Mouse (Mus musculus) midbrain, embryonic 12.5 days (tissue): ENCODE measurements at regions not wholly inside any gene's neighbourhood (a gene's known extent, or its start where the extent isn't known, plus 50 kb on each side); places are given as distances from the start of the nearest gene placed in this dataset.

Experiments
- ATAC-seq: fragments of 200-750 bp; cut with Nextera tagmentation; 2 replicates; pipeline ENCODE4 v1.8.0; 2017; ENCODE audit warnings: low read depth, moderate TSS enrichment, moderate library complexity; ENCODE audit not compliant: low FRiP score
- H3K27ac ChIP-seq: fragments of 300-500 bp; sonication (generic); replicated peaks from 2 replicates; pipeline ENCODE4 v1.5.1; 2016; ENCODE audit warnings: mild to moderate bottlenecking
- H3K27me3 ChIP-seq: fragments of 300-500 bp; sonication (generic); 2 replicates; pipeline ENCODE4 v1.6.1; 2016; ENCODE audit warnings: mild to moderate bottlenecking
- H3K36me3 ChIP-seq: fragments of 300-500 bp; sonication (generic); 2 replicates; pipeline ENCODE4 v1.6.1; 2016
- H3K4me1 ChIP-seq: fragments of 300-500 bp; sonication (generic); 2 replicates; pipeline ENCODE4 v1.6.1; 2016
- H3K4me2 ChIP-seq: fragments of 300-500 bp; sonication (generic); replicated peaks from 2 replicates; pipeline ENCODE4 v1.6.1; 2016; ENCODE audit warnings: mild to moderate bottlenecking, moderate library complexity
- H3K4me3 ChIP-seq: fragments of 300-500 bp; sonication (generic); 2 replicates; pipeline ENCODE4 v1.5.1; 2016; ENCODE audit warnings: mild to moderate bottlenecking
- H3K9ac ChIP-seq: fragments of 300-500 bp; sonication (generic); replicated peaks from 2 replicates; pipeline ENCODE4 v1.6.1; 2016; ENCODE audit warnings: mild to moderate bottlenecking, moderate library complexity
- H3K9me3 ChIP-seq: fragments of 300-500 bp; sonication (generic); 2 replicates; pipeline ENCODE4 v1.6.1; 2016; ENCODE audit warnings: mild to moderate bottlenecking
- WGBS: fragments of 180-500 bp; shearing (Covaris S2); methylation state at CpG from one replicate; pipeline ENCODE4 v1.1.7; 2016; 5-methylcytosine and 5-hydroxymethylcytosine counted together

DNA sequence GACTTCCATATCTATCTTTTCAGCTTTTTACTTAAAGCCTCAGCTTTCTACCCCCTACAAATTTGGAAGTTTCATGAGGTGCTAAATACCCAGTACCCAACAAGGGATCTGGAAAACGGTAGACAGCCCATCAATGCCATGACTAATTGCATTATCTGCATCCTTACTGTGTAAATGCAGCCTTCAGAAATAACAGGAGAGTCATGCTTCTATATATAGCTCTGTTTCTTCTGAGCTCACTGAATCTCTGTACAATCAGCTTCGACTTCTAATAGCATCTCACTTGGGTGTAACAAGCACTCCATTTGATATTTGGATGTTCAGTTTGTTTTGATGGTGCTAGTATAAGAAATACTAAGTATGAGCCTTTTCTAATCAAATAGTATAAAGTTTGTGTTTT lies 120.7 kb downstream of the Tmsb4x start:
- Histone ChIP-seq H3K27ac (no peak overlapping the region), H3K4me3 (no peak overlapping the region), H3K27me3 (peaks cover 37% of the 10 kb centered on the region), H3K36me3 (no peaks in the 10 kb centered on the region), H3K9ac (no peak overlapping the region), H3K4me1 (no peaks in the 10 kb centered on the region), H3K9me3 (no peaks in the 10 kb centered on the region), H3K4me2 (no peak overlapping the region)
- ATAC-seq: no peak
- WGBS: 43% methylated on average over 2 of the region's 2 CpGs

DNA sequence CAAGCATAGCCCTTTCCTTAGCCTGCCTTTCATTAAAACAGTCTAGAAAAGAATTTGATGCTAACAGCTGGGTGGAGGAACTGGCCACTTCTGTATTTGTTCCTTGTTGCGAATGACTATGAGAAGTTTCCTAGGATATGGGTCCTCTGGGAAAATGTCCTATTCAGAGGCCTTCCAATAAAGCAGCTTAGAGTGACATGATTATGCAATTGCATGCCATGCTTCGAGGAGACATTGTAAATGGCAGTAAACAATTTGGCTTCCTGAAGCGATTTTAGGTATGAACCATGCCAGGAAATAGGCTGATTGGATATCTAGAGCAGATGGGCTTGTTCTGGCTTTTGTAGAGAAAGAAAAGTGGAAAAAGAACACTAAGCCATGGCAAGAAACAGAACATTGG lies 128.3 kb downstream of the Tmsb4x start:
- Histone ChIP-seq H3K9ac (no peak overlapping the region), H3K36me3 (no peaks in the 10 kb centered on the region), H3K9me3 (no peaks in the 10 kb centered on the region), H3K4me3 (no peak overlapping the region), H3K4me1 (no peaks in the 10 kb centered on the region), H3K27me3 (peaks cover 32% of the 10 kb centered on the region; the same call in 1 of the 2 replicates), H3K4me2 (no peak overlapping the region), H3K27ac (no peak overlapping the region)
- ATAC-seq: no peak
- WGBS: 57% methylated on average over 3 of the region's 3 CpGs

DNA sequence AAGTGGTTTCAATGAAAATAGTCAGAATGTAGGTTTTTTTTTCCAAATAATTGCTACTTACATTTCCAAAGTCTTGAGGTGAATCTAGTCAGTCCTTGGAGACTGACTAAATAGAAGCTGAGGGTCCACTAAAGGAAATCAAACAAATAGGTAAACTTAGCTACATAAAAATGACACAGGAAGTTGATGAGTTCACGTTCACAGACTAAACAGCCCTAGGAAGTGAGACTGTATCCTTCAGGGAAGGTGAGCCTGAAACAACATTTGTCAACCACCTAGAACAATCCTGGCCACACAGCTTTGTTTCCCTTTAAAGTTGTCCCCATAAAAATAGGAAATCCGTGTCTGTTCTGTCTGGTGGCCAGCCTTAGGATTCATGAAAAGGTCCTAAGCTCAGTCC lies 140.0 kb downstream of the Tmsb4x start:
- ATAC-seq: no peak
- no peak overlapping the region for H3K4me3 ChIP-seq
- no peaks in the 10 kb centered on the region for H3K9me3 ChIP-seq
- no peak overlapping the region for H3K27ac ChIP-seq
- no peak overlapping the region for H3K4me2 ChIP-seq
- H3K36me3 ChIP-seq: no peaks in the 10 kb centered on the region
- no peak overlapping the region for H3K9ac ChIP-seq
- H3K27me3 ChIP-seq: peaks cover 40% of the 10 kb centered on the region
- WGBS: 75% methylated on average over 2 of the region's 2 CpGs
- H3K4me1 ChIP-seq: no peaks in the 10 kb centered on the region

DNA sequence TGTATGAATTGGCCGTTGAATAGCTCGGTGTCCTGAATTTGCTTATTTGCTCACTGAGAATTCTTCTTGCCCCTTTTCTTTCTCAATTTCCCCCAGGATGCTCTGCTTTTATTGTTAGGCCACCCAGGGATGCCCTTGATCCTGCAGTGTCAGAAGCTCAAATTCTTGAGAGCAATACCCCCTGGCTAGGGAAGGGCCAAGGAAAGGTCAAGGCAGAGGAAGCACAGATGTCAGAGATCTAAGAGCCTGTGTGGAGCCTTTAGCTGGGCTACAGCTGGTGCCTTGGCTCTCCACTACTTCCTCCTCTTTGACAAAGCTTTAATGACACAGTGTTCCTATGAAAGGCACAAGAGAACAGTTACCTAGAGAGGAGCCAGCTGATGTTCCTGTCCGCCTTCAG lies 141.2 kb downstream of the Tmsb4x start:
- Histone ChIP-seq H3K4me3 (no peak overlapping the region), H3K4me1 (no peaks in the 10 kb centered on the region), H3K36me3 (no peaks in the 10 kb centered on the region), H3K4me2 (no peak overlapping the region), H3K9ac (no peak overlapping the region), H3K27ac (no peak overlapping the region), H3K9me3 (no peaks in the 10 kb centered on the region), H3K27me3 (peaks cover 44% of the 10 kb centered on the region)
- WGBS: 70% methylated on average over 3 of the region's 3 CpGs
- no peak for ATAC-seq

DNA sequence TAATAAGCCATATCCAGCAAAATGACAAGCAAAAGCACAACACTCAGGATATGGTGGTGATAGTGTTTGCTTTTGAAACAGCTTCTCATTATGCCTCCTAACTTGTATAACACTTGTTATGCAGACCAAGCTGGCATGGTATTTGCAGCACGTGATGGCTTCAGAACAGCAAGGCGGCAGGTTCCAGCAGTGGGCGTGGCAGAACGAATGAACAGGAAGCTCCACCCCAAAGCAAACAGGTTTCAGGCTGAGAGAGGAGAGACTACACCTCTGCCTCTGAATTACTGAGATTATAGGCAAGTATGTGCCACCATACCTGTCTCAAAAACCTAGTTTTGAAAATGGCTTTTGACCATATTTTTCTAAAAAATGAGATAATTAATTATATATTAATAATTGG lies 145.2 kb downstream of the Tmsb4x start:
- H3K36me3 ChIP-seq: no peaks in the 10 kb centered on the region
- H3K4me3 ChIP-seq: no peak overlapping the region
- WGBS: 53% methylated on average over 4 of the region's 4 CpGs
- H3K4me2 ChIP-seq: no peak overlapping the region
- no peaks in the 10 kb centered on the region for H3K9me3 ChIP-seq
- H3K4me1 ChIP-seq: no peaks in the 10 kb centered on the region
- ATAC-seq: no peak
- no peak overlapping the region for H3K27ac ChIP-seq
- H3K9ac ChIP-seq: no peak overlapping the region
- H3K27me3 ChIP-seq: peaks cover 47% of the 10 kb centered on the region

DNA sequence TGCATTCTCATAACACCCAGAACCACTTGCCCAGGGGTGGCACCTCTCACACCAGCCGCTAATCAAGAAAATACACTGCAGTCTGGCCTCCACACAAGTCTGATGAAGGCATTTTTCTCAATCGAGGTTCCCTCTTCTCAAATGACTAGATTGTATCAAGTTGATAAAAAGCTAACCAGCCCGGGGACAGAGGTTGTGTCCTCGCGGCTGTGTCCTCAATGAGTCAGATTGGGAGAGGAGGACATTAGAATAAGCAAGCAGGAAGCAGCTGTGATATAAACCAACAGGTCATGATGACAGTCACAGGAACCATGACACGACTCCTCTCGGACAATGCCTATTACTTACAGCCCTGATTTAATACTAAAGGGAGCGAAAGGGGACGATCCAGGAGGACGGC lies 156.7 kb downstream of the Tmsb4x start:
- peaks cover 63% of the 10 kb centered on the region for H3K27me3 ChIP-seq
- H3K36me3 ChIP-seq: no peaks in the 10 kb centered on the region
- WGBS: 83% methylated on average over 10 of the region's 10 CpGs

DNA sequence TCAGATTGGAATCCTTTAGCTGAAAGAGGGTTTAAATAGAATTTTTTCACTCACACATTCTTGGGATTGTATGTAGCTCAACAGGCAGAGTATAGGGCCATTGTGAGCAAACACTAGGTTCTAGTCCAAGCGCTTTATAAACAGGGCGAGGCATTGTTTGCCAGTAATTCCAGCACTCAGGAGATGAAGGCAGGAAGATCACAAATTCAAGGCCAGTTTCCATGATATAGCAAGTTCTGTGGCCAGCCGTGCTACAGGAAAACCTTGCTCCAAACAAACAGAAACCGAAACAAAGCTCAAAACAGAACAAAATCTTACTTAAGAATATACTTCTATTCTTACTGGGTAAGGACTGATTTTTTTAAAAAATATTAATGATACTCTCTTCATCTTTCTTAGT lies 159.0 kb downstream of the Tmsb4x start:
- ATAC-seq: 0 out of 2 replicates have a peak, but pooled peaks have one; percentile 49
- Histone ChIP-seq H3K9ac (no peak overlapping the region), H3K27me3 (peaks cover 53% of the 10 kb centered on the region), H3K36me3 (no peaks in the 10 kb centered on the region), H3K27ac (0 out of 2 replicates have a peak overlapping the region, but pooled peaks have one; percentile 4), H3K4me2 (no peak overlapping the region), H3K9me3 (no peaks in the 10 kb centered on the region), H3K4me3 (no peak overlapping the region), H3K4me1 (no peaks in the 10 kb centered on the region)
- WGBS: 69% methylated on average over 4 of the region's 4 CpGs

More for the DNA sequence above, 156.7 kb downstream of the Tmsb4x start:
- no peaks in the 10 kb centered on the region for H3K9me3 ChIP-seq
- no peaks in the 10 kb centered on the region for H3K4me1 ChIP-seq
- no peak for ATAC-seq
- H3K4me2 ChIP-seq: no peak overlapping the region
- H3K27ac ChIP-seq: no peak overlapping the region
- H3K4me3 ChIP-seq: no peak overlapping the region
- H3K9ac ChIP-seq: no peak overlapping the region

DNA sequence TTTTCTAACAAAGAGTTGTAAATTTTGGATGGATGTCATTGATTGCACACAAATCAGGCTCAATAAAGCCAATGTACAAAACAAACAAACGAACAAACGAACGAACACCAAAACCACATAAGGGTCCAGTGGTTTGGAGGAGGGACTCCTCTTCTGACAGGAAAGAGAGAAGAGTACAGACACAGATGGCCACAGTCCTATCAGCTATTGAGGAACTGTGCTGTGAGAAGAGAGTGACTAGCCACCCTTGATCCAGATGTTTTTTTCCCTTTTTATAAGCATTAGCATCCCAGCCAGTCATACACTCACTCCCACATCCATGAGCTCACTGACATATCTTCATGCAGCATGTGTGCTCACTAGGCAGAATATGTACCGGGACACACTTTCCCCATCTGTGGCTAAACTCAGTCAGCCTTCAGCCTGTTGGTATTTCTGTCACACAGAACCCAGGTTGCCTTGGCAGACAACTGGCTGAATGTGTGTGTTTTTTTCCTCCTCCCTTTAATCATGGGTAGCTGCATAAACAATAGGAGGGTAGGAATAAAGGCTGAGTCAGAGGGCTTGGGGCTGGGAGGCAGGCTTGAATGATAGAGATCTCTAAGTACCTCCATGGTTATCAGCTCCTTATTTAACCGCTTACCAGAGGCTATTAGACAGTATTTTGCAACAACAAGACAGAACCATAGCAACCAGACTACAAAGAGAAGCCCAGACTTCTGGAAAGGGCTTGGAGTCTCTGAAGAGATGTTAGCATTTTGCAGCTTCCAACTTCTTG lies 159.7 kb downstream of the Tmsb4x start:
- WGBS: 75% methylated on average over 5 of the region's 5 CpGs
- peak; percentile 82 for ATAC-seq

DNA sequence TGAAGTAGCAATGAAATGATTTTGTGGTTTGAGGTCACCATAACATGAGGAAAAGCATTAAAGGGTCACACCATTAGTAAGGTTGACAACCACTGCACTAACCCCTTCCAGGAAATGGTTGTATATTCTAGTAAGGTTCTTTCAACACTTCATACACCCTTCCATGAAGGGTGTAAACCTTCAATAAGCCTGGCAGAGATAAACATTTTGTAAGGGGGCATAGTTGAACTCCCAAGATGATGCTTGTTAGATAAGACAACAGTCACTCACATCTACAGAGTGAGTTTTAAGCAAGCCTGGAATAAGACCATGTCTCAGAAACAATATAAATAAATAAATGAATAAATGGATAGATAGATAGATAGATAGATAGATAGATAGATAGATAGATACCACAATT lies 171.1 kb downstream of the Tmsb4x start:
- no peaks in the 10 kb centered on the region for H3K36me3 ChIP-seq
- no peak overlapping the region for H3K9ac ChIP-seq
- H3K4me1 ChIP-seq: no peaks in the 10 kb centered on the region
- no peak for ATAC-seq
- no peak overlapping the region for H3K4me3 ChIP-seq
- H3K4me2 ChIP-seq: no peak overlapping the region
- H3K27ac ChIP-seq: no peak overlapping the region
- peaks cover 48% of the 10 kb centered on the region for H3K27me3 ChIP-seq
- H3K9me3 ChIP-seq: no peaks in the 10 kb centered on the region

More for the DNA sequence above, 159.7 kb downstream of the Tmsb4x start:
- Histone ChIP-seq H3K9me3 (no peaks in the 10 kb centered on the region), H3K27me3 (peaks cover 58% of the 10 kb centered on the region), H3K4me1 (no peaks in the 10 kb centered on the region), H3K9ac (no peak overlapping the region), H3K36me3 (no peaks in the 10 kb centered on the region), H3K27ac (0 out of 2 replicates have a peak overlapping the region, but pooled peaks have one; percentile 4), H3K4me2 (no peak overlapping the region), H3K4me3 (no peak overlapping the region)

DNA sequence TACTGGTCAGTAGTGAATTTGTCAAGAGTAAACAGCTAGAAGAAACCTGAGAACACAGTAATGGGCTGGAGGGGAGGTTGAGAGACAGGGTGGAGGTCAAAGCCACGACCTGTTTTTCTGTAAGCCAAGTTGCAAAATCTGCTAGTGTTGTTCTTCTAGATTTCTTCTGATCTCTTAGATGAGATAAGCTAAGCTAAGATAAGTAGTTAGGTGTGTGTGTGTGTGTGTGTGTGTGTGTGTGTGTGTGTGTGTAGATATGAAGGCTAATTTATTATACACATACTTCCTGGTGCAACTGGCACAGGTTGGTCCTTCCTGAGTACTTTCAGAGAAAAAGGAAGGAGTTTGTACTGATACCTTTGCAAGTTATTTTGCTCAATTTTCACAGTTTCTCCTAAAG lies 172.8 kb downstream of the Tmsb4x start:
- no peaks in the 10 kb centered on the region for H3K4me1 ChIP-seq
- H3K36me3 ChIP-seq: no peaks in the 10 kb centered on the region
- no peak overlapping the region for H3K4me3 ChIP-seq
- no peak overlapping the region for H3K27ac ChIP-seq
- no peak for ATAC-seq
- H3K9ac ChIP-seq: no peak overlapping the region
- H3K9me3 ChIP-seq: no peaks in the 10 kb centered on the region
- WGBS: 48% methylated on average over 1 of the region's 1 CpGs
- peaks cover 55% of the 10 kb centered on the region for H3K27me3 ChIP-seq
- H3K4me2 ChIP-seq: no peak overlapping the region

DNA sequence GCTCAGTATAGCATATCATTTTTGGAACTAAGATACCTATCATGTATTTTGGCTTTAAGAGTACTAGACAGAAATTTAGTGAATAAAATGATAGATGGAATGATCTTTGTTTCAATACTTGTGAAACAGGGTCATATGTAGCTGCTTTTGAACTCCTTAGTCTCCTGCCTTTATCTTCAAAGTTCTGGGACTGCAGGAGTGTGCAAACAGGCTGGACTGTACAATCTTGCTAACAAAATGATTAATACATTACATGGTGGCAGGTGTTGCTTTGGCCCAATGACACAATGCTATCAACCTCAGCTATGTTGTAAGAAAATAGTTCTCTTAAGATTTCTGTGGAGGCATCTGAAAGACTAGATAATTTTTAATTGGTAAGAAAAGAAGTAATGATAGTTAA lies 173.5 kb downstream of the Tmsb4x start:
- no peak overlapping the region for H3K4me3 ChIP-seq
- no peaks in the 10 kb centered on the region for H3K4me1 ChIP-seq
- peaks cover 55% of the 10 kb centered on the region for H3K27me3 ChIP-seq

DNA sequence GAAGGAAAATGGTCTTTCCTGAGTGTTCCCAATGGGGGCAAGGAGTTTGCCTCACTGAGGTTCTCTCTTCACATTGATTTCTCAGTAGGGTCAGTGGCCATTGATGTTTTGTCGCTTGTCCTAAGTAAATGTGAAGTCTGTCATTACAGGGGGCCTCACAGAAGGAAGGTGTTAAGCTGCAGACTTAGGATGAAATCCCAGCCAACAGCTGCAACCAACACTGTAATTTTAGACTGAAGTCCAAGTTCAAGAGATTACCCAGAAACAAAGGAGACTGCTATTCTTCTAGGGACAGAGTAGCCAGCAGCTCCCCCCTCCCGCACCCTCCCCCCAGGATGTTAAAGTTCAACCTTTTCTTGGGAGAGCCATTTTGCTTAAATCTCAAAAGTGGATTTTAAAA lies 176.0 kb downstream of the Tmsb4x start:
- Histone ChIP-seq H3K9me3 (no peaks in the 10 kb centered on the region), H3K4me3 (no peak overlapping the region), H3K36me3 (no peaks in the 10 kb centered on the region), H3K4me2 (no peak overlapping the region), H3K4me1 (no peaks in the 10 kb centered on the region), H3K27ac (no peak overlapping the region), H3K27me3 (peaks cover 58% of the 10 kb centered on the region), H3K9ac (no peak overlapping the region)
- 70% methylated on average over 2 of the region's 2 CpGs for WGBS
- no peak for ATAC-seq

More for the DNA sequence above, 173.5 kb downstream of the Tmsb4x start:
- H3K4me2 ChIP-seq: no peak overlapping the region
- no peaks in the 10 kb centered on the region for H3K36me3 ChIP-seq
- H3K9ac ChIP-seq: no peak overlapping the region
- no peak for ATAC-seq
- no peaks in the 10 kb centered on the region for H3K9me3 ChIP-seq
- no peak overlapping the region for H3K27ac ChIP-seq

DNA sequence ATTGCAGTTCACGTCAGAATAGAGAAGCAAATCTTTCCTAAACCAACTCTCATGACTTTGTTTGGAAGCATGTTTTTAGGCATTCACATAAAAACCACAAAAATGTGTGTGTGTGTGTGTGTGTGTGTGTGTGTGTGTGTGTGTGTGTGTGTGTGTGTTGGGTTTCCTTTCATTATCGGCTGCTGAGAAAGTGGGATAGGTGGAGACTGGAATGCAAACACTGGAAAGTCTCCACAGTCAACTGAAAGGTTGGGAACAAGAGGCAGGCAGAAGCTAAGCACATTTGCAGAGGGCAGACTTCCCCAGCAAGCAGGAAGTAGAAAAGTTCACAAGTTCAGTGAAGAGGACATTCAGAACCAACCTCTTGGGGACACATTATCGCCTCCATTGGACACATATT lies 176.5 kb downstream of the Tmsb4x start:
- no peak overlapping the region for H3K4me3 ChIP-seq
- H3K4me1 ChIP-seq: no peaks in the 10 kb centered on the region
- no peak overlapping the region for H3K4me2 ChIP-seq
- no peak overlapping the region for H3K27ac ChIP-seq
- H3K27me3 ChIP-seq: peaks cover 56% of the 10 kb centered on the region
- H3K9ac ChIP-seq: no peak overlapping the region
- 58% methylated on average over 3 of the region's 3 CpGs for WGBS
- H3K9me3 ChIP-seq: no peaks in the 10 kb centered on the region
- ATAC-seq: no peak
- no peaks in the 10 kb centered on the region for H3K36me3 ChIP-seq
